Mouse (Mus musculus) hematopoietic stem cell, adult 5-6 weeks (primary cell): Measurements from ENCODE around the gene 1300017J02Rik. TPM values are rescaled to one million over a fixed set of nuclear protein-coding genes. Genes with fewer than 3 reads are reported as not detected.

Experiments
- total RNA-seq: library from RNA; stranded (forward); fragments of 172-1452, 232-1000 nt; gene quantifications from 2 replicates; pipeline ENCODE4 v1.2.3, GENCODE M21; 2017

Gene 1300017J02Rik
- total RNA-seq, 1 experiment from 2014 or later, result 1.8 TPM

Other genes with a start within 250 kb of the 1300017J02Rik start
- gene Rab6b, start 193.3 kb downstream of the 1300017J02Rik start, total RNA-seq, result 3.5 and 5.2 TPM in 2 replicates
- gene Srprb, start 102.9 kb downstream of the 1300017J02Rik start, total RNA-seq, result 19.1 and 21.7 TPM in 2 replicates
- gene Gm20425, start 74.8 kb downstream of the 1300017J02Rik start, total RNA-seq, result not detected in 2 replicates
- gene Trf, start 74.6 kb downstream of the 1300017J02Rik start, total RNA-seq, result 68.0 and 95.2 TPM in 2 replicates
- 187 and 235 TPM in 2 replicates for gene Topbp1, start 133 bp upstream of the 1300017J02Rik start, total RNA-seq
- 172 and 198 TPM in 2 replicates for gene Cdv3, start 60.8 kb upstream of the 1300017J02Rik start, total RNA-seq
- 3.4 and 6.3 TPM in 2 replicates for gene Bfsp2, start 175.3 kb upstream of the 1300017J02Rik start, total RNA-seq